Mouse (Mus musculus): Measurements from ENCODE around the gene Cc2d2b. TPM values are rescaled to one million over a fixed set of nuclear protein-coding genes. Genes with fewer than 3 reads are reported as not detected.

Cc2d2b gene
- polyA plus RNA-seq, 1 experiment from 2014 or later: 0.25 TPM

GRCm38 (mm10) chr19:40762023-40762759 is 13.6 kb downstream of the Cc2d2b start:
- Histone ChIP-seq H3K36me3 (no peaks in the 10 kb centered on the region), H3K9ac (peak overlapping the region; percentile 66), H3K4me2 (replicated peaks) (peak overlapping the region; percentile 68), H3K9me3 (no peaks in the 10 kb centered on the region), H3K4me1 (peaks cover 15% of the 10 kb centered on the region; the same call in 1 of the 2 replicates), H3K27ac (no peak overlapping the region; the same call in 1 of the 2 replicates), H3K27me3 (0 out of 2 replicates have a peak, but pooled peaks cover 3% of the 10 kb centered on the region), H3K4me3 (peak overlapping the region; percentile 42)
- ATAC-seq (ENCODE audit: low FRiP score, low read depth): peak; percentile 59; the same call in 1 of the 2 replicates
- WGBS: 25% methylated on average over 22 of the region's 22 CpGs

DNA sequence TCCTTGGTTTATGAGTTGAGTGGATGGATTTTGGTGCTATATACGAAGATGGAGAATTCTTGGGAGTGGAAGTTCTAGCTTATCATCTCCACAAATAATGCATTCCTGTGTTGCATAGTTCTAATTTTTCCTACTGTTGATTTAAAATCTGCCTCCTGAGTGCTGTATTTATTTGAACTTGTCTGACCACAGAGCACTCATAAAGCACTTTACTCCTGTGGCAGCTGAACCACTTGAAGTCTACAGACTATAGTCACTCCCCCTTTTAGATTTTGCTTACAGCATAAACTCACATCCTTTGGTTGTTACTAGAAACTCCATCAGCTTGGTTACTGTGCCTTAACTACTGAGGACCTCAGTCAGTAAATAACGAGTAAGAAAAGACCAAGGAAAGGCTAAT is 18.6 kb downstream of the Cc2d2b start:
- WGBS: 67% methylated on average over 2 of the region's 2 CpGs
- Histone ChIP-seq H3K36me3 (no peaks in the 10 kb centered on the region), H3K27ac (no peak overlapping the region), H3K9me3 (no peaks in the 10 kb centered on the region), H3K27me3 (no peaks in the 10 kb centered on the region), H3K4me2 (replicated peaks) (no peak overlapping the region), H3K4me1 (0 out of 2 replicates have a peak, but pooled peaks cover 3% of the 10 kb centered on the region), H3K4me3 (no peak overlapping the region), H3K9ac (no peak overlapping the region)
- no peak for ATAC-seq (ENCODE audit: low FRiP score, low read depth)

DNA sequence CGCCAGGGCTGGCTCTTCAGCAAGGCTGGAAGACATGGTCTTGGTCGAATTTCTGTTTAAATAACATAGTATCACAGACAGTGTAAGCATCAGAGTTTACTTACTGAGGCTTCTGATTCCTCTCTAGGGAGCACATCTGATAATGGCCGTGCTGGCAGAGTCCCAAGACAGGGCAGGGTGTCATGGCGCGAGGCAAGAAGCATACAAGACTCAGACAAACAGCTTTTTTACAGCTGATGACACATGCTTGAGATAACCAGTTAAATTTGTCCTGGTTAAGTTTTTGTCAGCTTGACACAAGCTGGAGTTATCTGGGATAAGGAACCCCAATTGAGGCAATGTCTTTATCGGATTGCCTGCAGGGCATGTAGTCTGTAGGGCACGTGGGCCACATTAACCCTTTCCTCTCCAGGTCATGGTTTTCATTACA is 20.8 kb downstream of the Cc2d2b start:
- H3K27ac ChIP-seq: no peak overlapping the region
- WGBS: 50% methylated on average over 7 of the region's 7 CpGs
- no peak overlapping the region for H3K4me3 ChIP-seq
- no peaks in the 10 kb centered on the region for H3K9me3 ChIP-seq
- H3K36me3 ChIP-seq: no peaks in the 10 kb centered on the region
- ATAC-seq (ENCODE audit: low FRiP score, low read depth): no peak
- no peaks in the 10 kb centered on the region for H3K27me3 ChIP-seq
- H3K9ac ChIP-seq: no peak overlapping the region
- no peak overlapping the region for H3K4me2 ChIP-seq (replicated peaks)
- H3K4me1 ChIP-seq: no peaks in the 10 kb centered on the region

DNA sequence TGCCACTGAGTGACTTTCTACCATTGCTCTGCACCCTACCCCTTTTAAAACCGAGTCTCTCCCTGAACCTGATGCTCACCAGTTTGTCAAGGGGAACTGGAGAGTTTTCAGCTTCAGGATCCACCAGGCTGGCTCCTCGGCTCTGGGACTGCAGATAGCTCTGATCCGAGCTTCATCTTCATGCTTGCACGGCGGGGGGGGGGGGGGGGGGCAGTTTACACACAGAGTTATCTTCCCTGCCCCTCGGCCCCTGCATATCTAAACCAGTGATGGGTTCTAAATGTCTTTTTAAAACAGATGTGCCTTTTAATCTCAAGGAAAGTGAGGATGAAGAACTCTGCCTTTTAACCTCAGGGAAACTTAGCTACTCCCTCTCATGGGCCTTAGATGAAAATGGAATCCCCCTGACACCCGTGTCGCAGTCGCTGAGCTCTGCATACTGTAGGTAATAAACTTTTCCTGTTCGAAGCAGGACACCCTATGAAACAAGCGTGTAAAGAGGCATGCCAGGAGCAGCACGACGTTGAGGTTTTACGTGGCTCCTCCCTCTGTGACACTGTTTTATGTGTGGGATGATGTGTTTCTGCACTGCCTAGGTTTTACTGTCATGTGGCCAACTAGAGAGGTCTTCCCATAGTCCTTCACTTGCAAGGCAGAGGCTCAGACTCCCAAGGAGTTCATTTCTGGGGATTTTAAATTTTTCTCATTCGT is 39.6 kb downstream of the Cc2d2b start:
- no peak for ATAC-seq (ENCODE audit: low FRiP score, low read depth)
- Histone ChIP-seq H3K27ac (no peak overlapping the region), H3K9ac (no peak overlapping the region), H3K4me3 (no peak overlapping the region), H3K9me3 (no peaks in the 10 kb centered on the region), H3K4me2 (replicated peaks) (no peak overlapping the region; the same call in 1 of the 2 replicates), H3K4me1 (peaks cover 7% of the 10 kb centered on the region), H3K36me3 (no peaks in the 10 kb centered on the region), H3K27me3 (no peaks in the 10 kb centered on the region)
- 49% methylated on average over 13 of the region's 15 CpGs for WGBS

DNA sequence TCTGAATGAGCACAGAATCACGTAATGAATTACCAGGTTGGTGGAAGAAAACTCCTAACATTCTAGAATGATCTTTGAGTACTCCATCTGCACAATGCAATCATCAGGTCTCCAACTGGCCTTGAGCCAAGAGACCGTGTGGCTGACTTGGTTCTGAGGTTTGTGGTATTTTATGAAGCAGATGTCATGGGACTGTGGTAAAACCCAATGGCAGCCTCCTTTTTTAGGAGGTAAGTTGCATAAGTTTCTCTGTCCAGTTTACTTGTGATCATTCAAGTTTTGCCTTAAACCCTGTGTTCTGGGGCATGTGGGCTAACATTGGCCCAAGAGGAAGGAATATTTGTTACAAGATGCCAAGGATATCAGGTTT is 40.1 kb downstream of the Cc2d2b start:
- Histone ChIP-seq H3K9me3 (no peaks in the 10 kb centered on the region), H3K27ac (no peak overlapping the region), H3K4me1 (peaks cover 7% of the 10 kb centered on the region), H3K4me3 (no peak overlapping the region), H3K9ac (no peak overlapping the region), H3K36me3 (no peaks in the 10 kb centered on the region), H3K27me3 (no peaks in the 10 kb centered on the region), H3K4me2 (replicated peaks) (no peak overlapping the region)
- WGBS: 48% methylated on average over 2 of the region's 2 CpGs
- ATAC-seq (ENCODE audit: low FRiP score, low read depth): no peak

DNA sequence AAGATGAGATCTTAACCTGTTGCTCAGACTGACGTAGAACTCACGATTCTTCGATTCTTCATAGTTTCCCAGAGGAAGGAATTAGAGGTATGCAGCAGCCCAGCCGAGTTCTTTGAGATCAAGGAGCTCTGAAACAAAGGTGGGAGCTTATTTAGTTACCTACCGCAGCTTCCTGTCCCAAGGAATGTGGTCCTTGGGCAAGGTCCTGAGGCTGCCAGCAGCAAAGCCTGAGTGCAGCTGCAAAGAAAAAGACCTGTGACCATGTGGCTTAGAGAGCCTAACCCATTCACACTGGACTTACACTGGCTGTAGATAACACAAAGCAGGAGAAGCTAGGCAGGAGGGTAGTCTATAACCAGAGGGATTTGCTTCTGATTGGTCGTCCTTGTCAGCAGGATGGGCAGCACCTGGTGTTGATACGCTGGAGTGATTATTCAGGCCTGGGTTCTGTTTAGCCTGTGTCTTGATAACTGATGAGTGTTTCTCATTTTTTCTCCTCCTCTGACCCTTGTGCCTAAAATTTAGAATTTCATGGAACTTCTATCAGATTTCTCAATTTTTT is 56.7 kb downstream of the Cc2d2b start:
- WGBS: 36% methylated on average over 7 of the region's 7 CpGs
- ATAC-seq (ENCODE audit: low FRiP score, low read depth): no peak

DNA sequence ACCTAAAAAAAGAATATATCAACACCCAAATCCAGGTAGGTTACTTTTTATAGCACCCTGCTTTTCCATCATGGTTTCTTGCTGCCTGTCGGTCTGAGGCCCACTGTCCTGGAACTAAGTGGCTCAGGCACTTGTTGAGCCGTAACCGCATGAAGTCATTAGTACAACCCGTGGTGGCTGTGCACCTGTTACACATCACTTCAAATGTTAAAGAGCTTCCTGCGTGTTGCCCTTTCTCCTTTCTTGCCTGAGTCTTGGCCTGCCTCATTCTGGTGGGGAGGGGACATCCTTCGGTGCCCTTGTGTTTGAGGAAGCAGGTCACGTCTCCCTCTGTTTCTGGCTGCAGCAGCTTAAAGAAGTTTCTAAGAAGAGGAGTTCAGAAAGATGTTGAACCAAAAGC is 61.3 kb downstream of the Cc2d2b start:
- no peak overlapping the region for H3K4me3 ChIP-seq
- no peak overlapping the region for H3K9ac ChIP-seq
- no peaks in the 10 kb centered on the region for H3K9me3 ChIP-seq
- WGBS: 57% methylated on average over 7 of the region's 7 CpGs
- no peaks in the 10 kb centered on the region for H3K27me3 ChIP-seq
- H3K4me2 ChIP-seq (replicated peaks): no peak overlapping the region
- H3K4me1 ChIP-seq: peaks cover 5% of the 10 kb centered on the region; the same call in 1 of the 2 replicates
- H3K27ac ChIP-seq: no peak overlapping the region
- no peak for ATAC-seq (ENCODE audit: low FRiP score, low read depth)
- H3K36me3 ChIP-seq: no peaks in the 10 kb centered on the region

More for the DNA sequence above, 56.7 kb downstream of the Cc2d2b start:
- Histone ChIP-seq H3K4me1 (no peaks in the 10 kb centered on the region), H3K9ac (no peak overlapping the region), H3K36me3 (no peaks in the 10 kb centered on the region), H3K4me3 (no peak overlapping the region), H3K27me3 (no peaks in the 10 kb centered on the region), H3K27ac (no peak overlapping the region), H3K9me3 (no peaks in the 10 kb centered on the region), H3K4me2 (replicated peaks) (no peak overlapping the region)

GRCm38 (mm10) chr19:40811840-40812239 is 63.3 kb downstream of the Cc2d2b start:
- Histone ChIP-seq H3K27ac (no peak overlapping the region), H3K4me1 (peaks cover 5% of the 10 kb centered on the region; the same call in 1 of the 2 replicates), H3K36me3 (no peaks in the 10 kb centered on the region), H3K4me3 (no peak overlapping the region), H3K9me3 (no peaks in the 10 kb centered on the region), H3K4me2 (replicated peaks) (no peak overlapping the region), H3K27me3 (no peaks in the 10 kb centered on the region), H3K9ac (no peak overlapping the region)
- no peak for ATAC-seq (ENCODE audit: low FRiP score, low read depth)
- 80% methylated on average over 4 of the region's 4 CpGs for WGBS

DNA sequence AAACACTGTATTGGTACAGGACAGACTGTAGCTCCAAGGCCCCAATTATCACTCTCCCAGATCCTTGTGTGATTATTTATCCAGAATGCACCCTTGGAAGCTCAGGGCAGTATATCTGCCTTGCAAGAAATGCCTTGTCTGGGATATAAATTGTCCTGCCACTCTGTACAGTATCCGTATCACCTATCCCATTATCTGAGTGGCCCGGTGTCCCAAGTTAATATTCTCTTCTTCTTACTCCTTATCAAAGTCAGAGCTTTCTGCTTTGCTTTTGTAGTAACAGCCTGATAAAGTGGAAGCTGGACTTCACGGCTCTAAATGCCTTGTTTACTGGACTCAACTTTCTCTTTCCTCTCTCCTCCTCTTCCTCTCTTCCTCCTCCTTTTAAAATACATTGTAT is 64.2 kb downstream of the Cc2d2b start:
- H3K4me1 ChIP-seq: peaks cover 5% of the 10 kb centered on the region; the same call in 1 of the 2 replicates
- WGBS: 81% methylated on average over 3 of the region's 3 CpGs
- ATAC-seq (ENCODE audit: low FRiP score, low read depth): no peak

GRCm38 (mm10) chr19:40813385-40813784 is 64.8 kb downstream of the Cc2d2b start:
- Histone ChIP-seq H3K4me1 (peaks cover 5% of the 10 kb centered on the region; the same call in 1 of the 2 replicates), H3K4me2 (replicated peaks) (no peak overlapping the region), H3K27me3 (no peaks in the 10 kb centered on the region), H3K36me3 (no peaks in the 10 kb centered on the region), H3K4me3 (no peak overlapping the region), H3K9ac (no peak overlapping the region), H3K27ac (no peak overlapping the region), H3K9me3 (no peaks in the 10 kb centered on the region)
- peak; percentile 51; the same call in 1 of the 2 replicates for ATAC-seq (ENCODE audit: low FRiP score, low read depth)
- WGBS: 69% methylated on average over 14 of the region's 14 CpGs

More for the DNA sequence above, 64.2 kb downstream of the Cc2d2b start:
- Histone ChIP-seq H3K9ac (no peak overlapping the region), H3K4me2 (replicated peaks) (no peak overlapping the region), H3K27ac (no peak overlapping the region), H3K36me3 (no peaks in the 10 kb centered on the region), H3K4me3 (no peak overlapping the region), H3K27me3 (no peaks in the 10 kb centered on the region), H3K9me3 (no peaks in the 10 kb centered on the region)

- Histone ChIP-seq H3K4me1 (peaks cover 2% of the 10 kb centered on the region; the same call in 1 of the 2 replicates), H3K36me3 (no peaks in the 10 kb centered on the region), H3K27me3 (no peaks in the 10 kb centered on the region), H3K9me3 (no peaks in the 10 kb centered on the region), H3K4me2 (replicated peaks) (no peak overlapping the region), H3K27ac (no peak overlapping the region), H3K9ac (no peak overlapping the region), H3K4me3 (no peak overlapping the region)
- WGBS: 82% methylated on average over 7 of the region's 7 CpGs
- ATAC-seq (ENCODE audit: low FRiP score, low read depth): no peak
These were observed 67.2 kb downstream of the Cc2d2b start for GRCm38 (mm10) chr19:40815645-40816183.

Data from limb, embryonic 13.5 days (tissue).